Mouse (Mus musculus) liver, postnatal 0 days (tissue): ENCODE results near the gene Naaa.

Experiments used
- CTCF ChIP-seq: sonication (generic); IDR thresholded peaks from 2 replicates; pipeline ENCODE4 v1.5.1; 2016; ENCODE audit warnings: antibody characterized with exemption, low read depth
- EP300 ChIP-seq: IDR thresholded peaks from 2 replicates; pipeline ENCODE4 v1.6.1; 2016; ENCODE audit warnings: antibody characterized with exemption, low read depth, mild to moderate bottlenecking

GRCm38 (mm10) chr5:92294525-92294924 lies 16.6 kb upstream of the Naaa start:
- TF ChIP-seq CTCF (no peak), EP300 (no peak)
